Mouse (Mus musculus): ENCODE measurements at regions not wholly inside any gene's neighbourhood (a gene's known extent, or its start where the extent isn't known, plus 50 kb on each side); places are given as distances from the start of the nearest gene placed in this dataset.

- Histone ChIP-seq H3K27ac (ENCODE audit: low read length) (no peak overlapping the region), H3K4me3 (ENCODE audit: low read depth, low read length) (no peak overlapping the region), H3K9me3 (replicated peaks; ENCODE audit: control insufficient read depth, low read length, poor library complexity, severe bottlenecking) (no peaks in the 10 kb centered on the region), H3K36me3 (ENCODE audit: control insufficient read depth, insufficient read depth, low read length) (no peaks in the 10 kb centered on the region), H3K4me1 (ENCODE audit: control insufficient read depth, insufficient read depth, low read length) (no peaks in the 10 kb centered on the region), H3K4me2 (ENCODE audit: low read length) (no peak overlapping the region), H3K9ac (ENCODE audit: low read depth, low read length) (no peak overlapping the region), H3K27me3 (ENCODE audit: control insufficient read depth, insufficient read depth, low read depth, low read length) (no peaks in the 10 kb centered on the region)
- no peak for ATAC-seq
- WGBS = 79% methylated on average over 4 of the region's 4 CpGs
These were observed 418.0 kb downstream of the Rab38 start for GRCm38 (mm10) chr7:88847946-88848524.
